Mouse (Mus musculus) heart, postnatal 36 days (tissue): ENCODE results near the gene Camk2b. TPM values are rescaled to one million over a fixed set of nuclear protein-coding genes. Genes with fewer than 3 reads are reported as not detected.
"Not testable (repeated sequence)": the region's sequence is repeated elsewhere in the genome, so short reads cannot be mapped to it uniquely, and the experiment has no call there.

ENCODE experiments used
- DNase-seq, 2 experiments: peaks; one replicate each; pipeline ENCODE4 v3.0.0; 2021 to 2022
- intact Hi-C: fragments of 180-260 bp; cut with DNase I; formaldehyde crosslinking; loops from one replicate; pipeline ENCODE4 v1.15.1; 2025
- total RNA-seq, 2 experiments: library from RNA; stranded (reverse); gene quantifications; 2 replicates each; pipeline ENCODE4 v1.2.3; 2021

The Camk2b gene
- total RNA-seq, 2 experiments from 2014 or later, result 6.0 to 8.1 TPM

DNA sequence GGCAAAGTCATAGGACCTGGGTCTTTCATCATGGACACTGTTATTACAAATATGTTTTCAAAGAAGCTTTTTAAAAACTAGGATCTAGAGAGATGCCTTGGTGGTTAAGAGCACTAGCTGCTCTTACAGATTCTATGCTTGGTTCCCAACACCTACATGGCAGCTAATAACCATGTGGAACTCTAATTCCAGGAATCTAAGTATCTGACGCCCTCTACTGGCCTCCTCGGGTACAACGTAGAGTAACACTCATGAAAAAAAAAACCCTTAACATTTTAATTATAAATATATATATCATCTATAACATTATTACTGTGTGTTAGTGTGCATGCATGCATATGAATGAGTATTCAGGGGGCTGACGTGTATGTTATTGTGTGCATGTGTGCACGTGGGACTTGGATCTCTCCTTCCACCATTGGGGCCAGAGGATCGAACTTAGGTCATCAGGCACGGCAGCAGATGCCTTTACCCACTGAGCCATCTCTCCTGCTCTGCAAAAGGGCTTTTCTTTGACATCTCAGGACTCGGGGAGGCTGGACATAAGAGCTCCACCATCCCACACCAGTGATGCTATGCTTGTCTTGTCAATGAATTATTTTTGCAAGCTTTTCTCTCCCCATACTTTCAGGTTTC is 112.9 kb downstream of the Camk2b start:
- peak in 1 of 2 experiments; percentile 31 for DNase-seq
- intact Hi-C loops, result loop anchor here (2.0 kb wide), 1 partner anchor 66 kb away; no protein-coding TSS in a partner anchor

DNA sequence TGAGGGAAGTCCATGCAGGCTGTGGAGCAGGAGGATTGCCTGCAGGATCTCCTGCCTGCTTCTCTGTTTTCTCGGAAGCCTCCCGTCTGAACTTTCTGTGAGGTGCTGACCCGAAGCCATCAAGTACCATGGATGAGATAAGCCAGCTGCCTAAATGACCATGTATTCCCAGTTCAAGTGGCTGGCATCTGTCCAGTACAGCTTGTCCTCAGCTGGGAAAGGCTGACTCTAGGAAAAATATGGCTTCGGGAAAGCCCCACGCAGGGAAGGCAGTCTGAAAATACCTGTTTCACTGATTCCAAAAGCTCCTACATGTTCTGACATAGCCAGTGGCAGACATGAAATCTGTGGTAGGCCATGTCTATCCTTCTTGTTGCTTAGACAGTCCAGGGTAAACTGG is 113.7 kb downstream of the Camk2b start:
- peak; percentile 66 for DNase-seq
- intact Hi-C loops, result loop anchor here (2.0 kb wide), 1 partner anchor 66 kb away; no protein-coding TSS in a partner anchor

DNA sequence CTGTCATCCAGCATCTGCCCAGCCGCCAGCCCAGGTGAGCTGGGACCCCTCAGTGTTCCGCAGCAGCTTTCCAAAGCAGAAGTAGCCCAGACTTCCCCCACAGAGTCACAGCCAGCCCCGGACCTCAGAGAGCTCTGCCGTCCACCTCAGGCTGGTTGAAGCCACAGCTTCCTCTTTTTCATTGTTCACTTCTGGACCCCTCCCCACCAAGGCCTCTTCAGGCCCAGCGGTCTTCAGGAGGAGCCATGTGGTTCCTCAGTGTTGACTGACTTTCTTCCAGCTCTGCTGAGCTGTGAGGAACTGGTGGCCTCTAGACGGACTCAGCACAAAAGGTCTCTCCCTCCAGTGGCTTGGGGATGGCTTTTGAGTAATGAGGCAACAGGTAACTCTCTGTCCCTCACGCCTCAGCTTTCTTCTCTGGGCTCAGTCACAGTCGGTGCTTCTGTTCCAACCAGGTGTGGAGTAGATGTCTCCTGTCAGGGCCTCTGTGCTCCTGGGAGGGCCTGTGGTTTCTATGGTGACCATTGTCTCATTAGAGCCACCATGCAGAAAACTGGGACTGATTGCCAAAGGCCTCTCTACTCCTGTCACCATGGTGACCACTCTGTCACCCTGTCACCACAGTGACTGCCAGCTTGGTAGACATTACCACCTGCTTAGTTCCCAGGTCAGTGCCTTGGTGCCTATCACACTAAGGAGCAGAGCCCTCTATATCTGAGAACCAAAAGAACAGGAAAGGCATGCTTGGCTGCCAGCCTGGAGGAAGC is 116.4 kb downstream of the Camk2b start, which contains the start of gene Gck:
Gene Gck (minus strand): TSS at position 496 of the 767 bp plus-strand sequence.
- intact Hi-C loops, result no loop called here

DNA sequence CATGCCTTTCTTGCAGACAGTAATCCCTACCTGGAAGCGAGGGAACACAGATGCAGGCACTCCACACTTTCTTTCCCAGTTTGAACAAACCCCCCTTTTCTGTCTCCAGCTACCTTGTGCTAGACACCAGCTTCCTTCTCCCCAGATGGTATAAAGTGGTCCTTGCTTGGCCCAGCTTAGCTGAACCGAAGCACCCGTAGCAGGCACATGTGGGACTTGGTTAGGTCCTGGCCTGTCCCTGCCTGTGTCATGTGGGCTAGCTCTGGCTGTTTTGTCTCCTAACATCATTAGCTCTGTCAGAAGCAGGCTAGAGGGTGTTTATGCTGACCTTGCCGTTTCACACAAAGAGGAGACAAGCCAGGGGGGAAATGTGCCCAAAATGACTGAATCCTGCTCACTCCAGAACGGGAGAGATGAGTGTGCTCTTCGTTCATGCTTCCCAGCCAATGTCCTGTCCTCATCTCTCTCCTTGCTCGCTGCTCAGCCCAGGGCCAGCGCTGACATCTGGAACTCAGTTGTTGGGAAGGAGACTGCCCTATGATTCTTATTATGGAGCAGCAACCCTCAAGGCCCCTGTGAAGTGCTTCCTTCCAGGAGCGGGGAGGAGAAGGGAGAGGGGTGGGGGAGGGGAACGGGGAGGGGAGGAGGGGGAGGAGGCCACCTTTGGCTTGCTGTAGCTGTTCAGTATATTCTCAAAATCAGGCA is 117.5 kb downstream of the Camk2b start:
- DNase-seq, result no peak
- intact Hi-C loops, result no loop called here

More for the DNA sequence above, 116.4 kb downstream of the Camk2b start, which contains the start of gene Gck:
- no peak for DNase-seq

DNA sequence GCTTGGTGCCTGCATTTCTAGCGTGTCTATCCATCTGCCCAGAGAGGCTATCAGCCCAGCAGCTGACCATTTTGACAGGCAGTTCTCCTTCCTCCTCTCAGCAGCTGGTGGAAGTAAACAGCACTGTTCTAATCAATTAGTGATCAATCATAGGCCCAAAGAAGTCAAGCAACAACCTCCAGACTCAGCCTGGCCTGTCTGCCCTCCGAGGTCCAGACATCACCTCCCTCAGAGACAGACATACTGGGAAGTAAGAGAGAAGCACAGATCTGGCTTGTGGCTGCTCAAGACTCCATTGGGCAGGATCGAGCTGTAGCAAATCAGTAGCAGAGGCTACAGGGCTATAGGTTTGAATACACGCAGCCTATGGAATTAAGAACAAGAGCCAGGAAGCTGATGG is 118.4 kb downstream of the Camk2b start:
- intact Hi-C loops, result no loop called here
- DNase-seq, result no peak

DNA sequence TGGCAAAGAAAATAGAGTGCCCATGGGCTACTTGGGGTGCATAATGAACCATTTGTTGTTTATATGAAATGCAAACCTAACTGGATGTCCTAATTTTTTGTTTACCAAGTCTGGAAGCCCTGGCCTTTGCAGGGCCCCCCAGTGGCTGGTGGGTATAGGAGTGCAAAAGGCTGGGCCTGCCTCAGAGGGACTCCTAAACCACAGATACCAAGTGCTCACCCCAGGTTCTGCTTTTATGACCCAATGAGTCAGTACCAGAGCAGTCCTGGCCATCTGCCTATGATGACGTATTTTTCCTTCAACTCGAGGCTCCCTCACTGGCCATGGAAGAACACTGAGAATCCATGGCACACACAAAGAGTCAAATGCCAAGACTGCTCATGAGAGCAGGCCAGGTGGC is 121.1 kb downstream of the Camk2b start:
- intact Hi-C loops, result no loop called here
- DNase-seq, result no peak

DNA sequence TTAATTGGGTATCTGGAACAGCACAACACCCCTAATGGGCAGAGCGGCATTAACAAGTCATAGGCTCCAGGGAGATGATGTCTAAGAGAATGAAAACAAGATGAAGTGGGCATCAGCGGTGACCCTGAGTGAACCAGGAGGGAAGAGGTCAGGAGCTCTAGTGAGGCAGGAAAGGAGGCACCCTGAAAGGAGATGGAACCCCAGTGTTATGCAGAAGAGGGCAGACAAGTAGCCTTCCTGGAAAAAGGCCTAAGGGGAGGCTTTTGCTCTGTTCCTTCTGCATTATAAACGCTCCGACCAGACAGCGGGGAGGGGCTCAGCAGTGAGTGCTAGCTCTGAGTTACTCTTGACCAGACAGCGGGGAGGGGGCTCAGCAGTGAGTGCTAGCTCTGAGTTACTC is 123.2 kb downstream of the Camk2b start:
- DNase-seq, result no peak
- intact Hi-C loops, result no loop called here

DNA sequence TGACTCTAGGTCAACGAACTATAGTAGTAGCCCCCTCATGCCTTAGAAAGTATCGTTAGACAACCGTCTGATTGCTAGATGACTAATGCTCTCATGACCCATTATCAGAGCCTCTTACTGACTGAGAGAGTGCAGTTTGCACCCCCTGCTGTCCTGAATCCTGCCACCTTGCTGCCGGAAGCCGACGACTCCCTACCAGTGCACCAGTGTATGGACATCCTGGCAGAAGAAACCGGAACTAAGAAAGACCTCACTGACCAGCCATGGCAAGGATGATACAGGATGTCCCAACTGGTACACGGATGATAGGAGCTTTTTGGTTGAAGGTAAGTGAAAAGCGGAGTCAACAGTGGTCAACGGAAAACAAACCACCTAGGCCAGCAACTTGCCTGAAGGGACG is 131.6 kb downstream of the Camk2b start:
- intact Hi-C loops, DNase-seq: not testable (repeated sequence)

DNA sequence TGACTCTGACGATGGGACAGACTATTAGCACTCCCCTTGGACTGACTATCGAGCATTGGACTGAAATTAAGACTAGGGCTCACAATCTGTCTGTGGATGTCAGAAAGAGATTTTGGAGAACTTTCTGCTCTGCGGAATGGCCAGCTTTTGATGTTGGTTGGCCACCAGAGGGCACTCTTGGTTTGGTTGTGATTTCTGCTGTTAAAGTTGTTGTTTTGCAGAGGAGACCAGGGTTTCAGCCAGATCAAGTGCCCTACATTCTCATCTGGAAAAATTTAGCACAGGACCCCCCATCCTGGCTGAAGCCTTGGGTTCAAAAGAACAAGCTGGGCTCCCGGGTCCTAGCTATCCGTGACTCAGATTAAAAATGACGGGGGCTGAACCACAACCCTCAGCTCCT is 134.2 kb downstream of the Camk2b start:
- DNase-seq, intact Hi-C loops: not testable (repeated sequence)

DNA sequence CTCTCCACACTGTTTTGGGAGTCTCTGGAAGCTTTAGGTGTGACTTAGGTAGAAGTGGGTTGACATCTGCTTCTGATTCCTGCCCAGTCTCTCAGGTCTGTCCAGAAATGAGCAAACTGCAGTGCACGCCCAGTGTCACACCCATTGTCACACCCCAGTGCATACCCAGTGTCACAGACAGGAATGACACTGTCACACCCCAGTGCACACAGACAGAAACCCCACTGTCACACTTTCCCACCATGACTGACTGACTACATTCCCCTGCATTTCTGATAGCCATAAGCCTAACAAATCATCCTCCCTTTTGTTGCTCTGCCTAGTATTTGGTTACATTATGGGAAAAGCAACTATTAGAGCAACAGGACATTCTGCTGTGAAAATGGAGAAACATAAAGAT is 135.6 kb downstream of the Camk2b start:
- DNase-seq, result no peak
- intact Hi-C loops, result no loop called here

DNA sequence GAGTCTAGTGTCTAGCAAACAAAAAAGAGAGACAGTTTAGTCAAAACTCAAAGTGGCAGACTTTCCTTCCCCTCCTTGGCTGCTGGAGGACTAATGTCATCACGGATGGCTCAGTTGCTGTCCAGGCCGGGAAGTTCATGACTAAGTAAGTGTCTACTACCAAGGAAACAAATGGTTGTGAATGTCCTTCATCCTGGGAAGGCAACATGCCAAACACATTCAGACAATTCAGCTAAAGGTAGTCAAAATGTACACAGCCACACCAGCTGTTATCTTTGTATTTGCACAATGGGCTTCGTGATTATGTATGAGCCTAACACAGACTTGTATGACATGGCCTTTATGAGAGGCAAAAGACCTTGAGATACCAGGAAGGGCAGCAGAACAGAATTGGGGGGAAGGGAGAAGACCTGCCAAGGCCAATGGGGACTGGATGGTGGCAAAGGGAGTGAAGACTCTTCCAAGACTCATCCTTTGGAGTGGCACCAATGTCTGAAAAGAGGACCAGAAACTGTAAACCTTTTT is 139.4 kb downstream of the Camk2b start:
- DNase-seq, result no peak
- intact Hi-C loops, result no loop called here

DNA sequence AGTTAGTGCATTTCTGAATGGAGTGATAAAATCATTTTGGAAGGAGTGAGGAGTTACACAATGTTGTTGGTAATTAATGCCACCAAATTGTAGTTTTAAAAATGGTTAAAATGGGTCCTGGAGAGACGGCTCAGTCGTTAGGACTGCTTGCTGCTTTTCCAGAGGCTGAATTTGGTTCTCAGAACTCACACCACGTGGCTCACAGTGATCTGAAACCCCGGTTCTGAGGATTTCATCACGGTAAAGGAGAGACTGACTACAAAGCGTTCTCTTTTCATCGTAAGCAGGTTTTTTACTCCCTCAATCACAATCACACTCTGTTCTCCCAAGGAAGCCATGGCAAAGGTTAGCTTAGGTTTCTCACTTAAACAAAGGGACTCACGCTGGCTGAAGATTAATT is 141.5 kb downstream of the Camk2b start:
- no peak for DNase-seq
- intact Hi-C loops, result no loop called here

DNA sequence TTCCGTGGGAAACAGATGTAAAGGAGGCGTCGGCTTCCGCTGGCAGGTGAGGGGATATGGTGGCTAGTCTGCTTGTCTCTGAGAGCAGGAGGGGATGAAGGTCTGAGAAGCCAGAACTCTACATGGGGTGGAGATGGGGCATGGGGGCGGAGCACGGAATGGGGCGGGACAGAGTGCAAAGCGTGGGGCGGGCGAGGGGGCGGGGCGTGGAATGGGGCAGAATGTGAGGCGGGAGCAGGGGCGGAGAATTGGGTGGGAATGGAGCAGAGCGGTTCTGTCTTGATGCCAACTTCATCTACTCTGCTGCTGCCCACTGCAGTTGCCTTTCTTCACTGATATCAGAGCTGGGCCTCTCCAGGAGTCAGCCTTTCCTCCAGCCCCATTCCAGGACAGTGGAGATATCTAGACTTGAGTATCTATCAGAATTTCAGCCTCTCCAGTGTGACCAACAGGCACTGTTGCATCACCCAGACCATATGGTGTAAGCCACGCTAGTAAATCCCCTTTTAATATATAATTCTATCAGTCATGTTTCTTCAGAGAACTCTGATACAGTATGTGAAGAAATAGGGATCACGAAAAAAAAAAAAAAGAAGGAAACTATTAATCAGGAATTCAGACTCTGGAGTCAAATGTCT is 145.7 kb downstream of the Camk2b start:
- intact Hi-C loops, result no loop called here
- no peak for DNase-seq

Other genes starting within 250 kb of the Camk2b start
- gene Polm, start 228.3 kb downstream of the Camk2b start, total RNA-seq, result 1 to 10 TPM; 2.7 to 3.1 TPM
- gene Aebp1, start 204.4 kb downstream of the Camk2b start, total RNA-seq, result 10 to 100 TPM; 17.3 to 27.3 TPM
- 10 to 100 TPM; 36.1 to 38.7 TPM for gene Pold2, start 188.1 kb downstream of the Camk2b start, total RNA-seq
- gene Myl7, start 167.6 kb downstream of the Camk2b start, total RNA-seq, result 100 to 1,000 TPM; 502 to 735 TPM
- 10 to 100 TPM in 1 of 2 experiments, 1 to 10 TPM in 1; 3.4 to 18.5 TPM for gene Gck, start 116.3 kb downstream of the Camk2b start, total RNA-seq
- gene Ykt6, start 110.7 kb downstream of the Camk2b start, total RNA-seq, result 10 to 100 TPM; 60.5 to 66.3 TPM
- gene A730071L15Rik, start 133.7 kb upstream of the Camk2b start, total RNA-seq, result not detected
- gene Nudcd3, start 134.1 kb upstream of the Camk2b start, total RNA-seq, result 10 to 100 TPM; 61.2 to 64.6 TPM
- gene Npc1l1, start 163.8 kb upstream of the Camk2b start, total RNA-seq, result under 1 TPM in 1 of 2 experiments, not detected in 1; 0.08 TPM
- gene Ddx56, start 201.4 kb upstream of the Camk2b start, total RNA-seq, result 10 to 100 TPM; 23.5 to 25.5 TPM
- 10 to 100 TPM; 82.9 to 94.8 TPM for gene Tmed4, start 208.5 kb upstream of the Camk2b start, total RNA-seq
- gene Ogdh, start 225.3 kb upstream of the Camk2b start, total RNA-seq, result 1,000 to 10,000 TPM; 1,707 to 1,741 TPM